Mouse (Mus musculus): ENCODE results near the gene Zbtb9. TPM values are rescaled to one million over a fixed set of nuclear protein-coding genes. Genes with fewer than 3 reads are reported as not detected.

Zbtb9 gene
- polyA plus RNA-seq (2012; rRNA removed), result 21.5 and 23.4 TPM in 2 replicates

DNA sequence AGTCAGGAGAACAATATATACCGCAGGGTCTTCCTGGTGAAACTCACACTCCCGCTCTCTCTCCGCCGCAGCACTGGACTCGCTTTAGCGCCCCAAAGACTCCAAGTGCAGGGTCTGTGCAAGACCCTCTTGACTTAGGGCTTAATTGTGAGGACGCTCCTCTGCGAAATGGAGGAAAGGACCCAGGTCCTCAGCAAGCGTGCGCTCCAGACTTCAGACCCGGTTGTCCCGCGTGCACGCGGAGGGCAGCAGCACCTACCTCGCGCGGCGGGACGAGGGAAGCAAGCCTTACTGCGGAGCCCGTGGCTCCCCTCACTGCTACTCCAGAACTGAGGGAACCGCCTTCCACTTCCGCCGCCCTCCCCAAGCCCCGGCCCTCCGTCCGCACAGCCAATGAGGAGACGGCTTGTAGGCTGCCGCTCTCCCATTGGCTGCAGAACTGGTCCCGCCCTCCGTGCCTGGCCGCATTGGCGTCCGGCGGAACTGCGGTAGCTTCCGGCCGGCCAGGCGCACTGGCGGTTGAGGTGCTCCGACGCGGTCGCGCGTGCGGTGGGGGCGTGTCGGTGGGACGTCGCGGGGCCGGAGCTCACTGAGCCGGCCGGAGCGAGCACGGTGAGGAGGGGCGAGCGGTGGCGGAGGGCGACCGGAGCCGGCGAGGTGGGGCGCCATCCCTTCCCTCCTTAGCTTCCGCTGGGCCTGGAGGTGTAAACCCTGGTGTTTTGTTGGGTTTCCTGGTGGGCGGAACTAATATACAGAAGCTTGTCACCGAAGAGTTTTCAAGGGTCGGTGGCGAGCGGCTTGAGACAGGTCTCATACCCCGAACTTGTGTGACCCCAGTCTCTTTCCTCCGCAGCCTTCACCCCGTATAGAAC, at the start of gene Zbtb9:
TSS of gene Zbtb9 (plus strand) at position 465 of the 872 bp plus-strand sequence.

DNA sequence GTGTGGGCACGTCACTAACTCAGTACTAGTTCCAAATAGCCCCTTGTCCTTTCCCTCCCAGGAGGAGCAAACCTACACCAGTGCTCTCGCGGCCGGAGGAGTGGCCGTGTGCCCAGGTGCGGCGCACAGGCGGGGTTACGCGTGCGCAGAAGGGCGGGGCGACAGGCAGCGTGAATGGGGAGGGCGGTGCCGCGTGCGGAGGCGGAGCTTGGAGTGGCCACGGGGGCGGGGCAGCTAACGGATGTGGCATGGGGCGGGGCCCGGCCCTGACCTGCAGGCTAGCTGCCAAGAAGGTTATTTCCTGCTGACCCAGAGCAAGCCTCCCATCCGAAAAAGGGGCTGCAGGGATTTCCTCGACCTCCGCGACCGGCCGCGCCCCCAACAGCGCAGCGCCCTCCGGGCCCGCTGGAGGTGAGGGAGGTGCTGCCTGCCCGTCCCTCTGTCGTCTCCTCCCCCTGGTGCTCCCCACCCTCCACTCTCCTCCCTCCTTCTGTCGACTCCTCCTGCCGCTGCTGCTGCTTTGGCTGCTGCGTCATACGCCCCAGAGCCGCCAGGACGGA, 40.0 kb upstream of the Zbtb9 start, which contains the start of gene Phf1:
TSS of gene Phf1 (plus strand) at position 214 of the 560 bp plus-strand sequence.

DNA sequence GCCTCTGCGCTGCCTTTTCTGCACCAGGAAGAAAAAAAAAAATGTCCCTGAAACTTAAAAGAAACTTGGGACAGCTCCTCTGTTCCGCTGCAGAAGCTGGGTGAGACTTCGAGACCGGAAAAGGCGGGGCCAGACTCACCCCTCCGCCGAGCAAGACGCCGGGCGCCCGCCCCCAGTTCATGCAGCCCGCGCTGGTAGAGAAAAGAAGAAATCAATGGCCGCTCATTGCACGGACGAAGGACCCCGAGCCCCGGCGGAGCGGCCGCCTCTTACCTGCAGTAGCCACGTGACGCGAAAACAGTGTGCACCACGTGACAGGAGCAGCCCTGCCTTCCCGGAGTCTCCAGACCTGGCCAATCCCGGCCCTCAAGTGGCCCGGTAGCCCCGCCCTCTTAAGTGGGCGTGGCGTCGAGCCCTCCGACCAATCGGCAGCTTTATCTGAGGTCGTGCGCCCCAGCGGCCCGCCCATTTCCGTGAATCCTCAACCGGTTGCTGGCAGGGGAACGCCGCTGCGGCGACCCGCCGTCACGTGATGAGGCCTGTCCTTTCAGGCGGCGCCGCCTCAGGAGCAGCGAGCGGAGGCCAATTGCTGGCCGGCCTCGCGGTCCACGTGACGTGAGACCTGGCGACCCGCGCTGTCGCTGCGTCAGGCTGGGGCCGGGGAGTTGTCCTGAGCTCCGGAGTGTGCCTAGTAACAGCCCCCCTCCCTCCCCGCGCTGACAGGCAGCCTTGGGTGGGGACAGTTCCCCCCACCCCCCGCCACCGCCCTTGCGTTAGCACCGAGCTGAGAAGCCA, 33.6 kb upstream of the Zbtb9 start, which contains the start of gene Cuta:
TSS of gene Cuta (minus strand) at position 392 of the 795 bp plus-strand sequence.

DNA sequence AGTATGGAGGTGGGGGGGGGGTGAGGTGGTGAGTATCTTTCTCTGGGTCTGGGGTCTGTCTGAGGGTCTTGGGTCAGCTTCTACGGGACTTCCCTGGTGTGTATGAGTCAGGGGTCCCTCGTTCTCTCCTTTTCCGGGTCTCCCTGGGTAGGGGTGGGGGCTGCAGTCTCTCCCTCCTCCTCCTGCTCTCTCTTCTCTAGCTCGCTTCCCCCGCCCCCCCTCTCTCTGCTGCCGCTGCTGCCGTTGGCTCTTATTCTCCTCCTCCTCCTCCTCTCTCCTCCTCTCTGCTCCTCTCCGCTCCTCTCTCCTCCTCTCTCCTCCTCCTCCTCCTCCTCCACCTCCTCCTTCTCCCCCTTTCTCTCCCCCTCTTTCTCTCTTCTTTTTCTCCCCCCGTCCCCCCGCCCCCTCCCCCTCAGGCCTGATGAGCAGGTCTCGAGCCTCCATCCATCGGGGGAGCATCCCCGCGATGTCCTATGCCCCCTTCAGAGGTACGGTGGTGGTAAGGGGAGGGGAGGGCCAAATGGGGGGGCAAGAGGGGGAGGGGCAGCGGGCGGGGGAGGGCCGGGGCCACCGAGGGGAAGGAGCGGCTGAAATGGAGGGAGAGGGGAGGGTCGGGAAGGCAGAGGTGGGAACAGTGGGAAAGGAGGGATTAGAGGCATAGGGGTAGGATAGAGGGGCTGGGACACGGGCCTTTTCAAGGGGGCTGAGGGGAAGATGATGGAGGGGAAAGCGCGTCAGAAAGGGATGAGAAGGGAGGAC, 31.8 kb upstream of the Zbtb9 start, which contains the start of gene Syngap1:
TSS of gene Syngap1 (plus strand) at position 223 of the 759 bp plus-strand sequence.

DNA sequence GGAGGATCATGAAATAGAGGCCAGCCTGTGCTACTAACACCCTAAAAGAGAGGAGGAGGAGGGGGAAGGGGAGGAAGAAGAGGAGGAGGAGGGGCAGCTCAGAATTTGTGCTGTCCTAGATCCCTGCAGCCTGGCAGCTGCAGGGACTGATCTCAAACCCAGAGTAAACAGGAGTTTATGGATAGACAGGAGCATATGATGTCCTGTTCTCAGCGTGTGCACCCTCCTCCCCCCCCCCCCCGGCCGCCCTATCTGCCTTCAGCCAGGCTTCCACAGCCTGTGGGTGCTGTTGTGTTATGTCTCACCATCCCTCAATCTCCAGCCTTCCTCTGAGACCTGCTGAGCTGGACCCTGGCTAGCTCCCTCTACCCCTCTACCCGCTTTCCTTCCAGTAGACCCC, 55.9 kb downstream of the Zbtb9 start, which contains the start of gene Bak1:
TSS of gene Bak1 (minus strand) at position 101 of the 400 bp plus-strand sequence.

DNA sequence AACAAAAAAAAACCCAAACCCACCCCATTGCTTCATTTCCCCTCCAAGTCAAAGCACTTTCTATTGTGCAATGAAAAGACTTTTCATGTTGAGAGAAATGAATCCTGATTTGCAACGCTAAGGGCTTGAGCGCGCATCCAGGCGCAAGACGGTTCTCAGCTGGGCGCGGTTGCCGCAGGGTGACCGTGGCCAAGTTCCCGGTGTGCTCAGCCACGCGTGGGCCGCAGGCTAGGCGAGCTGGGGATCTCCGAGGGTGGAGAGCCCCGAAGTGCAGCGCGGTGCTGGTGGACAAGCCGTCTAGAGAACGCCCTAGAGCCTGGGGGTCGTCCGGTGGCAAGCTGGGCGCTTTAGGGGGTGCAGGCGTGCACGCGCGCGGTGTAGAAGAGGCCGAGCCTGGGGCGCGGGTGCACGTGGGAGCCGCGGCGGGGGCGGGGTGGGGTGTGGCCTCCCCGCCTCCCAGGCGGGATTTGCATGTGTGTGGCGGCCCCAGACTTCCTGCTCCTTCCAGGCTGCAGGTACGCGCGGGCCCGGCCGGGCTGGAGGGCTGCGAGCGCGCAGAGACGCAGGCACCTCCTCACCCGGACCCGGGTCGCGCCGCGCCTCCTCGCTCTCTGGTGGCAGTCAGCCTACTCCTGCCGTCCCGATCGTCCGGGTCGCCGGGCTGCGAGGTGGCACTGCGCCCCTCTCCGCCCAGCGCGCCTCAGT, 84.0 kb downstream of the Zbtb9 start, which contains the start of gene Itpr3:
TSS of gene Itpr3 (plus strand) at position 493 of the 705 bp plus-strand sequence.

Other genes with a start within 250 kb of the Zbtb9 start
- 45.1 and 46.4 TPM in 2 replicates for gene Bnip1, start 192.1 kb upstream of the Zbtb9 start, polyA plus RNA-seq (2012; rRNA removed)
- gene Nkx2-5, start 128.2 kb upstream of the Zbtb9 start, polyA plus RNA-seq (2012; rRNA removed), result not detected in 2 replicates
- gene Kifc5b, start 56.1 kb upstream of the Zbtb9 start, polyA plus RNA-seq (2012; rRNA removed), result 7.7 and 7.8 TPM in 2 replicates
- gene Phf1, start 40.1 kb upstream of the Zbtb9 start, polyA plus RNA-seq (2012; rRNA removed), result 62.9 and 63.0 TPM in 2 replicates
- gene Cuta, start 33.6 kb upstream of the Zbtb9 start, polyA plus RNA-seq (2012; rRNA removed), result 99.9 and 107 TPM in 2 replicates
- gene Syngap1, start 31.9 kb upstream of the Zbtb9 start, polyA plus RNA-seq (2012; rRNA removed), result 112 and 137 TPM in 2 replicates
- 27.9 and 29.6 TPM in 2 replicates for gene Bak1, start 55.8 kb downstream of the Zbtb9 start, polyA plus RNA-seq (2012; rRNA removed)
- 1.6 and 1.8 TPM in 2 replicates for gene Itpr3, start 84.1 kb downstream of the Zbtb9 start, polyA plus RNA-seq (2012; rRNA removed)
- gene Uqcc2, start 160.7 kb downstream of the Zbtb9 start, polyA plus RNA-seq (2012; rRNA removed), result 290 and 327 TPM in 2 replicates
- 0.19 and 0.26 TPM in 2 replicates for gene Ip6k3, start 194.6 kb downstream of the Zbtb9 start, polyA plus RNA-seq (2012; rRNA removed)
- 112 and 116 TPM in 2 replicates for gene Lemd2, start 231.3 kb downstream of the Zbtb9 start, polyA plus RNA-seq (2012; rRNA removed)

Data from central nervous system, embryonic 18 days (tissue).